Mouse (Mus musculus) neural tube, embryonic 12.5 days (tissue): Measurements from ENCODE around the gene Rpl35a. TPM values are rescaled to one million over a fixed set of nuclear protein-coding genes. Genes with fewer than 3 reads are reported as not detected.
A peak's percentile ranks its signal among the peaks of the same experiment; 100 is the strongest.
"Not testable (repeated sequence)": the region's sequence is repeated elsewhere in the genome, so short reads cannot be mapped to it uniquely, and the experiment has no call there.

ENCODE experiments used
- ATAC-seq: fragments of 200-750 bp; cut with Nextera tagmentation; 2 replicates; pipeline ENCODE4 v1.8.0; 2017; ENCODE audit warnings: low read depth, mild to moderate bottlenecking, moderate TSS enrichment, moderate library complexity; ENCODE audit not compliant: low FRiP score
- H3K27ac ChIP-seq: fragments of 300-500 bp; sonication (generic); 2 replicates; pipeline ENCODE4 v1.5.1; 2016
- H3K27me3 ChIP-seq: fragments of 300-500 bp; sonication (generic); replicated peaks from 2 replicates; pipeline ENCODE4 v1.6.1; 2016; ENCODE audit warnings: mild to moderate bottlenecking
- H3K36me3 ChIP-seq: fragments of 300-500 bp; sonication (generic); 2 replicates; pipeline ENCODE4 v1.6.1; 2016; ENCODE audit warnings: mild to moderate bottlenecking
- H3K4me1 ChIP-seq: fragments of 300-500 bp; sonication (generic); 2 replicates; pipeline ENCODE4 v1.6.1; 2016
- H3K4me2 ChIP-seq: fragments of 300-500 bp; sonication (generic); replicated peaks from 2 replicates; pipeline ENCODE4 v1.6.1; 2016; ENCODE audit warnings: mild to moderate bottlenecking
- H3K4me3 ChIP-seq: fragments of 300-500 bp; sonication (generic); 2 replicates; pipeline ENCODE4 v1.5.1; 2016
- H3K9ac ChIP-seq: fragments of 300-500 bp; sonication (generic); 2 replicates; pipeline ENCODE4 v1.6.1; 2016; ENCODE audit warnings: mild to moderate bottlenecking
- H3K9me3 ChIP-seq: fragments of 300-500 bp; sonication (generic); 2 replicates; pipeline ENCODE4 v1.6.1; 2016; ENCODE audit warnings: mild to moderate bottlenecking
- WGBS: fragments of 180-500 bp; shearing (Covaris S2); methylation state at CpG from one replicate; pipeline ENCODE4 v1.1.7; 2016; 5-methylcytosine and 5-hydroxymethylcytosine counted together
- polyA plus RNA-seq: library from polyadenylated mRNA; unstranded; fragments of >200 nt; fragmentation: Nextera tagmentation; extraction: Ambion mirVana; gene quantifications from 2 replicates; pipeline ENCODE4 v1.2.1, GENCODE M21; 2016

The Rpl35a gene
- polyA plus RNA-seq, 1 experiment from 2014 or later, result 643 TPM

GRCm38 (mm10) chr16:33024456-33025104 is 31.7 kb upstream of the Rpl35a start:
- Histone ChIP-seq H3K36me3 (no peaks in the 10 kb centered on the region), H3K4me3 (no peak overlapping the region), H3K27me3 (no peaks in the 10 kb centered on the region), H3K9me3 (no peaks in the 10 kb centered on the region), H3K27ac (no peak overlapping the region), H3K4me1 (no peaks in the 10 kb centered on the region), H3K9ac (no peak overlapping the region), H3K4me2 (no peak overlapping the region)
- WGBS, result 81% methylated on average over 8 of the region's 8 CpGs
- ATAC-seq, result no peak

- Histone ChIP-seq H3K9me3 (no peaks in the 10 kb centered on the region), H3K4me1 (no peaks in the 10 kb centered on the region), H3K4me2 (no peak overlapping the region), H3K36me3 (no peaks in the 10 kb centered on the region), H3K9ac (no peak overlapping the region), H3K27ac (no peak overlapping the region), H3K27me3 (no peaks in the 10 kb centered on the region), H3K4me3 (no peak overlapping the region)
- no peak for ATAC-seq
- WGBS, result 87% methylated on average over 7 of the region's 7 CpGs
Measured at GRCm38 (mm10) chr16:33026357-33026756, 29.9 kb upstream of the Rpl35a start.

- no peak overlapping the region for H3K9ac ChIP-seq
- ATAC-seq, result no peak
- WGBS, result 83% methylated on average over 4 of the region's 4 CpGs
- H3K36me3 ChIP-seq, result no peaks in the 10 kb centered on the region
- H3K27ac ChIP-seq, result no peak overlapping the region
- H3K4me1 ChIP-seq, result no peaks in the 10 kb centered on the region
- no peaks in the 10 kb centered on the region for H3K27me3 ChIP-seq
- no peaks in the 10 kb centered on the region for H3K9me3 ChIP-seq
- no peak overlapping the region for H3K4me2 ChIP-seq
- H3K4me3 ChIP-seq, result no peak overlapping the region
Measured at GRCm38 (mm10) chr16:33036006-33036405, 20.2 kb upstream of the Rpl35a start.

- 67% methylated on average over 1 of the region's 1 CpGs for WGBS
- Histone ChIP-seq H3K4me1 (no peaks in the 10 kb centered on the region), H3K4me3 (no peak overlapping the region), H3K36me3 (no peaks in the 10 kb centered on the region), H3K4me2 (no peak overlapping the region), H3K9me3 (no peaks in the 10 kb centered on the region), H3K27me3 (no peaks in the 10 kb centered on the region), H3K27ac (no peak overlapping the region), H3K9ac (no peak overlapping the region)
- no peak for ATAC-seq
Measured at GRCm38 (mm10) chr16:33042682-33043081, 13.6 kb upstream of the Rpl35a start.

- no peak for ATAC-seq
- no peaks in the 10 kb centered on the region for H3K36me3 ChIP-seq
- no peak overlapping the region for H3K27ac ChIP-seq
- no peaks in the 10 kb centered on the region for H3K9me3 ChIP-seq
- 87% methylated on average over 2 of the region's 2 CpGs for WGBS
- H3K9ac ChIP-seq, result no peak overlapping the region
- no peaks in the 10 kb centered on the region for H3K27me3 ChIP-seq
- no peak overlapping the region for H3K4me2 ChIP-seq
- no peak overlapping the region for H3K4me3 ChIP-seq
- no peaks in the 10 kb centered on the region for H3K4me1 ChIP-seq
Measured at GRCm38 (mm10) chr16:33043268-33043667, 13.0 kb upstream of the Rpl35a start.

- H3K27me3 ChIP-seq, result no peaks in the 10 kb centered on the region
- H3K9ac ChIP-seq, result no peak overlapping the region
- no peak overlapping the region for H3K4me3 ChIP-seq
- WGBS, result 87% methylated on average over 1 of the region's 1 CpGs
- no peak overlapping the region for H3K4me2 ChIP-seq
- H3K9me3 ChIP-seq, result no peaks in the 10 kb centered on the region
- ATAC-seq, result no peak
- no peaks in the 10 kb centered on the region for H3K36me3 ChIP-seq
- no peaks in the 10 kb centered on the region for H3K4me1 ChIP-seq
- no peak overlapping the region for H3K27ac ChIP-seq
Measured at GRCm38 (mm10) chr16:33048004-33048403, 8.2 kb upstream of the Rpl35a start.

- Histone ChIP-seq H3K36me3 (no peaks in the 10 kb centered on the region), H3K4me2 (no peak overlapping the region), H3K27me3 (no peaks in the 10 kb centered on the region), H3K9ac (no peak overlapping the region), H3K27ac (no peak overlapping the region), H3K4me1 (no peaks in the 10 kb centered on the region), H3K9me3 (no peaks in the 10 kb centered on the region), H3K4me3 (no peak overlapping the region)
- no peak for ATAC-seq
- 81% methylated on average over 2 of the region's 2 CpGs for WGBS
Measured at GRCm38 (mm10) chr16:33048686-33049085, 7.6 kb upstream of the Rpl35a start.

- no peaks in the 10 kb centered on the region for H3K36me3 ChIP-seq
- no peaks in the 10 kb centered on the region for H3K4me1 ChIP-seq
- no peak overlapping the region for H3K9ac ChIP-seq
- WGBS, result 95% methylated on average over 16 of the region's 16 CpGs
- no peak overlapping the region for H3K4me2 ChIP-seq
- H3K27me3 ChIP-seq, result no peaks in the 10 kb centered on the region
- no peak for ATAC-seq
- H3K4me3 ChIP-seq, result no peak overlapping the region
- no peak overlapping the region for H3K27ac ChIP-seq
- H3K9me3 ChIP-seq, result no peaks in the 10 kb centered on the region
Measured at GRCm38 (mm10) chr16:33049809-33050208, 6.4 kb upstream of the Rpl35a start.

GRCm38 (mm10) chr16:33053141-33053540 is 3.1 kb upstream of the Rpl35a start:
- 81% methylated on average over 5 of the region's 5 CpGs for WGBS
- no peak overlapping the region for H3K9ac ChIP-seq
- ATAC-seq, result no peak

GRCm38 (mm10) chr16:33054927-33055326 is 1.3 kb upstream of the Rpl35a start:
- ATAC-seq, H3K4me2 ChIP-seq, H3K9ac ChIP-seq, H3K9me3 ChIP-seq, H3K4me3 ChIP-seq, H3K27me3 ChIP-seq, H3K27ac ChIP-seq: not testable (repeated sequence)
- 88% methylated on average over 2 of the region's 2 CpGs for WGBS
- Histone ChIP-seq H3K36me3 (peaks cover 19% of the 10 kb centered on the region), H3K4me1 (peaks cover 13% of the 10 kb centered on the region)

More at GRCm38 (mm10) chr16:33053141-33053540, 3.1 kb upstream of the Rpl35a start:
- Histone ChIP-seq H3K27ac (no peak overlapping the region), H3K4me3 (no peak overlapping the region), H3K4me2 (no peak overlapping the region), H3K36me3 (peaks cover 2% of the 10 kb centered on the region; the same call in 1 of the 2 replicates), H3K9me3 (no peaks in the 10 kb centered on the region), H3K27me3 (no peaks in the 10 kb centered on the region), H3K4me1 (peaks cover 10% of the 10 kb centered on the region)

- no peaks in the 10 kb centered on the region for H3K9me3 ChIP-seq
- H3K27ac ChIP-seq, result no peak overlapping the region
- 0 out of 2 replicates have a peak overlapping the region, but pooled peaks have one; percentile 33 for H3K9ac ChIP-seq
- peaks cover 13% of the 10 kb centered on the region for H3K4me1 ChIP-seq
- peaks cover 26% of the 10 kb centered on the region for H3K36me3 ChIP-seq
- H3K4me3 ChIP-seq, result peak overlapping the region; percentile 89
- ATAC-seq, result peak; percentile 42; the same call in 1 of the 2 replicates
- H3K4me2 ChIP-seq, result peak overlapping the region; percentile 71
- WGBS, result 25% methylated on average over 10 of the region's 10 CpGs
- H3K27me3 ChIP-seq, result no peaks in the 10 kb centered on the region
Measured at GRCm38 (mm10) chr16:33055655-33056054, 598 bp upstream of the Rpl35a start.

- peak overlapping the region; percentile 95 for H3K9ac ChIP-seq
- no peaks in the 10 kb centered on the region for H3K9me3 ChIP-seq
- H3K36me3 ChIP-seq, result peaks cover 29% of the 10 kb centered on the region
- no peaks in the 10 kb centered on the region for H3K27me3 ChIP-seq
- H3K4me1 ChIP-seq, result peaks cover 15% of the 10 kb centered on the region
- peak; percentile 44 for ATAC-seq
- under 1% methylated on average over 24 of the region's 24 CpGs for WGBS
- H3K27ac ChIP-seq, result peak overlapping the region; percentile 79
- H3K4me3 ChIP-seq, result peak overlapping the region; percentile 89
- peak overlapping the region; percentile 71 for H3K4me2 ChIP-seq
Measured at GRCm38 (mm10) chr16:33056786-33057185, 533 bp downstream of the Rpl35a start.

- WGBS, result 92% methylated on average over 16 of the region's 16 CpGs
- Histone ChIP-seq H3K27me3 (no peaks in the 10 kb centered on the region), H3K4me2 (peak overlapping the region; percentile 71), H3K4me3 (no peak overlapping the region), H3K4me1 (peaks cover 21% of the 10 kb centered on the region), H3K9ac (no peak overlapping the region), H3K9me3 (no peaks in the 10 kb centered on the region), H3K36me3 (peaks cover 29% of the 10 kb centered on the region), H3K27ac (no peak overlapping the region)
- ATAC-seq, result no peak
Measured at GRCm38 (mm10) chr16:33058033-33058432, 1.8 kb downstream of the Rpl35a start.
